Mouse (Mus musculus) right cerebral cortex, postnatal 4 days (tissue): ENCODE measurements at regions not wholly inside any gene's neighbourhood (a gene's known extent, or its start where the extent isn't known, plus 50 kb on each side); places are given as distances from the start of the nearest gene placed in this dataset.

Source experiments
- DNase-seq: peaks from one replicate; pipeline ENCODE4 v3.0.0-alpha.2; 2022

GRCm38 (mm10) chr4:37566226-37566625, 614.7 kb upstream of the Lingo2 start:
- no peak for DNase-seq

- DNase-seq, result no peak
Observed at GRCm38 (mm10) chr4:37560209-37560608, 608.7 kb upstream of the Lingo2 start.

DNA sequence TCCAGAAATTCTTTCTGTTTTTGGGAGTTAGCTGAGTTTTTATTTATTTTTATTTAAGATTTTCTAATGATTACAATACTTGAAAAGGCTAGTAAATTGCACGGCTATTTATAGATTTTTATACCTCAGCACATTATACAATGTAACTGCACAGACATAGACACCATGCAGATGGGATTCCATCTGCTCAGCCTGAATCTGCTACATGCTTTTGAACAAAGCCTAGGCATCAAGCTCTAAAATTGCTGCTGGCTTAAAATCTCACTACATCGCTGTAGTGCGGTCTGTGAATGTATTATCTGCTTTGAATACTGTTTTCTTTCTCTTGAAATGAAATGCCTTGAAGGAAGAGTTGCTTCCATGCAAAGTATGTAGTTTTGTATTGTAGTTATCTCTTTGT, 594.5 kb upstream of the Lingo2 start:
- DNase-seq, result peak; percentile 3

DNA sequence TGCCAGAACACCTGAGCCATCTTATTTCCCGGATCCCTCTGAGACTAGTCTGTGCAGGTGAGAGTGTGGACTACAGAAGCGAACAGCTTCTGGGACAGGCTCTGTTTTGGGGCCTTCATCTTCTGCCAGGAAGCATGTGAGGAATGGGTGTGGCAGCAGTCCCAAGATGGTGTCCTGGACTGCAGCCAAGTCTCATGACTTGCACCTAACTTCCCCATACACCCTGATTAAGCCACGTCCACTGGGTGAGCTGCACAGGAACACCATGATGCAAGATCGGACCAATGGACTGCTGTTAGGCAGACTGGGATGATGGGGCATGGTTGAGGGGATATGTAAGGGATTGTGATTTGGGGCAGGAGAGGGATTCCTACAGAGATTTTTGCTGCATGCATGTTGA, 556.2 kb upstream of the Lingo2 start:
- no peak for DNase-seq
